ENCODE assay signal across 8 mouse cellular contexts in the genomic region with DNA sequence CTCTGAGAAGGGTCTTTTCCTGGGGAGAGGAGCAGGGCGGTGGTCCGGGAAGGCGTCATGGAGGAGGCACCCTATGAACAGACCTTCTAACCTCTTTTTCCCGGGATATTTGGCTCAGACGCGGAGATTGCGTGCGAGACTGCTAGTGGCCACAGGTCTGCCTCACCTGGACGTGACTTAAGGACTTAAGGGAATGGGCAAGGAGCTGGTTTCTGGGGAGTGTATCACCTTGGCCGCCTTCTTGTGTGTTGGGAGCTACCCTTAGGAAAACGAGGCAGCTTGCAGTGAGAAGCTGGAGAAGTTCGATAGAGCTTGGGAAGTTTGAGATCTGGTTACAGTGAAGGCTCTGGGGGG. TPM values are rescaled to one million over a fixed set of nuclear protein-coding genes. Genes with fewer than 3 reads are reported as not detected.
A peak's percentile ranks its signal among the peaks of the same experiment; 100 is the strongest.
DNase-seq lines count a peak whose midpoint lies in the region; ATAC-seq and TF ChIP-seq lines count a peak whose summit lies in the region.

No protein-coding gene starts in this region.

- intact Hi-C loops in heart, adult 2 months (cut with DNase I): no loop called here

- no peak for TF ChIP-seq CTCF in heart, adult 2 months (IDR thresholded peaks at IDR 0.05)
- TF ChIP-seq CTCF in C2C12 (IDR thresholded peaks at IDR 0.05; ENCODE audit: control insufficient read depth, insufficient read depth, insufficient read length): no peak
- no peak for TF ChIP-seq CTCF in liver, embryonic 14.5 days (IDR thresholded peaks at IDR 0.05; ENCODE audit: low read depth)

- 1% methylated on average over 12 of the region's 12 CpGs for WGBS in heart, adult 2 months
- WGBS in forebrain, embryonic 12.5 days: 2% methylated on average over 12 of the region's 12 CpGs
- under 1% methylated on average over 12 of the region's 12 CpGs for WGBS in liver, embryonic 14.5 days (ENCODE audit: insufficient replicate concordance)

- no peak for TF ChIP-seq POLR2A in heart, adult 2 months (IDR thresholded peaks at IDR 0.05; ENCODE audit: insufficient read depth, low read depth, low read length)

- peak overlapping the region; percentile 75 for H3ac ChIP-seq in C2C12 (ENCODE audit: control insufficient read depth, insufficient read length, low read depth)

- no peak for DNase-seq in heart, adult 2 months
- no peak for DNase-seq in heart, adult 8-10 months (ENCODE audit: low spot score)
- DNase-seq in liver, embryonic 14.5 days (ENCODE audit: low read depth in 3 of 3, low spot score in 3 of 3): no peak
- no peak for DNase-seq in embryo, embryonic 11 days
- no peak for DNase-seq in layer of hippocampus, postnatal 25 days (ENCODE audit: extremely low spot score in 1 of 2, low spot score in 1 of 2)
- DNase-seq in layer of hippocampus, adult 18-20 months (ENCODE audit: low spot score in 2 of 2): no peak

- no peaks in the 10 kb centered on the region for H3K36me3 ChIP-seq in heart, adult 2 months (ENCODE audit: control insufficient read depth, insufficient read depth, low read length)
- H3K36me3 ChIP-seq in C2C12 (ENCODE audit: control insufficient read depth, insufficient read depth): peaks cover 21% of the 10 kb centered on the region
- peaks cover 19% of the 10 kb centered on the region for H3K36me3 ChIP-seq in forebrain, embryonic 12.5 days (replicated peaks)
- H3K36me3 ChIP-seq in liver, embryonic 14.5 days (replicated peaks; ENCODE audit: control insufficient read depth, insufficient read depth, low read depth): peaks cover 9% of the 10 kb centered on the region

- peak overlapping the region; percentile 81 for H3K9ac ChIP-seq in heart, adult 2 months (ENCODE audit: low read depth, low read length)
- peak overlapping the region; percentile 78; the same call in 1 of the 2 replicates for H3K9ac ChIP-seq in forebrain, embryonic 12.5 days
- H3K9ac ChIP-seq in liver, embryonic 14.5 days (replicated peaks): peak overlapping the region; percentile 82

- no peaks in the 10 kb centered on the region for H3K9me3 ChIP-seq in forebrain, embryonic 12.5 days
- no peaks in the 10 kb centered on the region for H3K9me3 ChIP-seq in liver, embryonic 14.5 days (ENCODE audit: control insufficient read depth, low read length)

- ATAC-seq in forebrain, embryonic 12.5 days (ENCODE audit: low FRiP score): no peak
- ATAC-seq in liver, embryonic 14.5 days (ENCODE audit: insufficient read depth): no peak

- H3K4me3 ChIP-seq in heart, adult 2 months: peak overlapping the region; percentile 95
- peak overlapping the region; percentile 76 for H3K4me3 ChIP-seq in C2C12 (ENCODE audit: insufficient read depth, poor library complexity, severe bottlenecking)
- H3K4me3 ChIP-seq in forebrain, embryonic 12.5 days (replicated peaks): peak overlapping the region; percentile 64
- peak overlapping the region; percentile 65 to 88 for H3K4me3 ChIP-seq in liver, embryonic 14.5 days (ENCODE audit: insufficient read depth in 1 of 2, low read depth in 2 of 2, low read length in 2 of 2)

- H3K27ac ChIP-seq in heart, adult 2 months: peak overlapping the region; percentile 91
- no peak overlapping the region for H3K27ac ChIP-seq in forebrain, embryonic 12.5 days
- H3K27ac ChIP-seq in liver, embryonic 14.5 days: peak overlapping the region; percentile 55

- no peaks in the 10 kb centered on the region for H3K27me3 ChIP-seq in heart, adult 2 months (ENCODE audit: control insufficient read depth, insufficient read depth, low read length)
- no peaks in the 10 kb centered on the region for H3K27me3 ChIP-seq in C2C12 (ENCODE audit: control insufficient read depth, insufficient read depth, insufficient read length)
- peaks cover 37% of the 10 kb centered on the region for H3K27me3 ChIP-seq in forebrain, embryonic 12.5 days
- H3K27me3 ChIP-seq in liver, embryonic 14.5 days (ENCODE audit: control insufficient read depth, insufficient read depth, low read length): no peaks in the 10 kb centered on the region

- TF ChIP-seq EP300 in heart, adult 2 months (IDR thresholded peaks at IDR 0.05; ENCODE audit: insufficient read depth, low read depth, low read length): no peak
- no peak for TF ChIP-seq EP300 in liver, embryonic 14.5 days (IDR thresholded peaks at IDR 0.05; ENCODE audit: low read depth)

- no peaks in the 10 kb centered on the region; the same call in 1 of the 2 replicates for H3K79me2 ChIP-seq in heart, adult 2 months (replicated peaks; ENCODE audit: control insufficient read depth, insufficient read depth, low read length)
- peaks cover 94% of the 10 kb centered on the region for H3K79me2 ChIP-seq in C2C12 (ENCODE audit: control insufficient read depth, insufficient read depth)

- H3K4me1 ChIP-seq in heart, adult 2 months (ENCODE audit: control insufficient read depth, insufficient read depth, low read length): peaks cover 18% of the 10 kb centered on the region
- H3K4me1 ChIP-seq in forebrain, embryonic 12.5 days: peaks cover 34% of the 10 kb centered on the region
- H3K4me1 ChIP-seq in liver, embryonic 14.5 days (replicated peaks; ENCODE audit: control insufficient read depth in 2 of 2, insufficient read depth in 2 of 2, low read length in 1 of 2): peaks cover 32 to 38% of the 10 kb centered on the region in 2 experiments

- H3K79me3 ChIP-seq in C2C12 (ENCODE audit: low read depth): peaks cover 60% of the 10 kb centered on the region

- peak overlapping the region; percentile 91 for H3K4me2 ChIP-seq in forebrain, embryonic 12.5 days
- H3K4me2 ChIP-seq in liver, embryonic 14.5 days (ENCODE audit: low read depth): peak overlapping the region; percentile 95

TF ChIP-seq in C2C12, 6 proteins besides CTCF, POLR2A, EP300 and RAD21:
- TF ChIP-seq USF1 (IDR thresholded peaks at IDR 0.05; ENCODE audit: low read depth) (no peak), MAX (IDR thresholded peaks at IDR 0.05) (no peak), MYOG (IDR thresholded peaks at IDR 0.05; ENCODE audit: control insufficient read depth, extremely low read depth, insufficient read length) (no peak), CEBPB (IDR thresholded peaks at IDR 0.05; ENCODE audit: low read depth) (no peak), FOSL1 (IDR thresholded peaks at IDR 0.05; ENCODE audit: insufficient read depth, low read length, poor library complexity, severe bottlenecking) (no peak), MYOD1 (IDR thresholded peaks at IDR 0.05; ENCODE audit: control insufficient read depth, insufficient read length, low read depth) (no peak)
TF ChIP-seq in C2C12: peak in this region for 0.

RNA-seq across cellular contexts. Expression of gene Tspan4, which starts 0.7 kb away (rescaled TPM):
- 10 to 100 TPM; 17.1 to 40.0 TPM for total RNA-seq in heart, adult 2 months (2021)
- 61.9 and 77.5 TPM in 2 replicates for polyA plus RNA-seq in heart, adult 2 months (2012; rRNA removed)
- 10 to 100 TPM; 25.8 to 45.3 (median 42.8) TPM for total RNA-seq in heart, adult 8-10 months (2022)
- 278 TPM for polyA plus RNA-seq in C2C12 (2012; fragmentation: generic; extraction: Trizol)
- 18.8 and 24.2 TPM in 2 replicates for polyA plus RNA-seq in forebrain, embryonic 12.5 days (2016; fragmentation: Nextera tagmentation; extraction: Ambion mirVana)
- polyA plus RNA-seq in liver, embryonic 14.5 days (2012; rRNA removed): 32.1 and 37.4 TPM in 2 replicates
- polyA plus RNA-seq in liver, embryonic 14.5 days (2014; fragmentation: Nextera tagmentation; extraction: Ambion mirVana): 42.1 and 43.0 TPM in 2 replicates
- total RNA-seq in layer of hippocampus, postnatal 25 days (2021): 10 to 100 TPM; 12.2 to 14.3 TPM
- total RNA-seq in layer of hippocampus, adult 18-20 months (2021): 10 to 100 TPM; 11.3 to 11.7 TPM

RNA-seq across cellular contexts. Expression of gene Polr2l, which starts 0.8 kb away (rescaled TPM):
- total RNA-seq in heart, adult 2 months (2021): 10 to 100 TPM; 71.7 to 82.8 TPM
- polyA plus RNA-seq in heart, adult 2 months (2012; rRNA removed): 62.6 and 64.4 TPM in 2 replicates
- 10 to 100 TPM; 75.5 to 93.4 (median 84.3) TPM for total RNA-seq in heart, adult 8-10 months (2022)
- polyA plus RNA-seq in C2C12 (2012; fragmentation: generic; extraction: Trizol): 124 TPM
- polyA plus RNA-seq in forebrain, embryonic 12.5 days (2016; fragmentation: Nextera tagmentation; extraction: Ambion mirVana): 69.8 and 78.4 TPM in 2 replicates
- 10.9 and 24.6 TPM in 2 replicates for polyA plus RNA-seq in liver, embryonic 14.5 days (2012; rRNA removed)
- polyA plus RNA-seq in liver, embryonic 14.5 days (2014; fragmentation: Nextera tagmentation; extraction: Ambion mirVana): 52.4 and 54.7 TPM in 2 replicates
- 10 to 100 TPM; 40.9 to 47.2 TPM for total RNA-seq in layer of hippocampus, postnatal 25 days (2021)
- 10 to 100 TPM; 39.2 to 42.8 TPM for total RNA-seq in layer of hippocampus, adult 18-20 months (2021)

RNA-seq across cellular contexts. Expression of gene Cd151, which starts 8.6 kb away (rescaled TPM):
- 100 to 1,000 TPM; 272 to 334 TPM for total RNA-seq in heart, adult 2 months (2021)
- 395 and 491 TPM in 2 replicates for polyA plus RNA-seq in heart, adult 2 months (2012; rRNA removed)
- total RNA-seq in heart, adult 8-10 months (2022): 100 to 1,000 TPM; 331 to 351 (median 345) TPM
- 334 TPM for polyA plus RNA-seq in C2C12 (2012; fragmentation: generic; extraction: Trizol)
- polyA plus RNA-seq in forebrain, embryonic 12.5 days (2016; fragmentation: Nextera tagmentation; extraction: Ambion mirVana): 13.9 and 18.2 TPM in 2 replicates
- polyA plus RNA-seq in liver, embryonic 14.5 days (2012; rRNA removed): 20.0 and 22.0 TPM in 2 replicates
- 12.8 and 13.8 TPM in 2 replicates for polyA plus RNA-seq in liver, embryonic 14.5 days (2014; fragmentation: Nextera tagmentation; extraction: Ambion mirVana)
- total RNA-seq in layer of hippocampus, postnatal 25 days (2021): 10 to 100 TPM; 25.7 TPM
- 10 to 100 TPM; 24.2 to 26.0 TPM for total RNA-seq in layer of hippocampus, adult 18-20 months (2021)

RNA-seq across cellular contexts. Expression of gene Cracr2b, which starts 14.9 kb away (rescaled TPM):
- 10 to 100 TPM; 15.4 to 19.4 TPM for total RNA-seq in heart, adult 2 months (2021)
- 23.8 and 35.0 TPM in 2 replicates for polyA plus RNA-seq in heart, adult 2 months (2012; rRNA removed)
- 10 to 100 TPM; 17.7 to 24.2 (median 19.1) TPM for total RNA-seq in heart, adult 8-10 months (2022)
- 4.5 TPM for polyA plus RNA-seq in C2C12 (2012; fragmentation: generic; extraction: Trizol)
- 4.0 and 4.3 TPM in 2 replicates for polyA plus RNA-seq in forebrain, embryonic 12.5 days (2016; fragmentation: Nextera tagmentation; extraction: Ambion mirVana)
- 1.3 and 2.6 TPM in 2 replicates for polyA plus RNA-seq in liver, embryonic 14.5 days (2012; rRNA removed)
- 0.89 and 1.9 TPM in 2 replicates for polyA plus RNA-seq in liver, embryonic 14.5 days (2014; fragmentation: Nextera tagmentation; extraction: Ambion mirVana)
- 1 to 10 TPM; 2.1 to 4.2 TPM for total RNA-seq in layer of hippocampus, postnatal 25 days (2021)
- total RNA-seq in layer of hippocampus, adult 18-20 months (2021): 1 to 10 TPM; 3.3 TPM

RNA-seq across cellular contexts. Expression of gene Pnpla2, which starts 20.8 kb away (rescaled TPM):
- 100 to 1,000 TPM; 398 to 572 TPM for total RNA-seq in heart, adult 2 months (2021)
- 597 and 669 TPM in 2 replicates for polyA plus RNA-seq in heart, adult 2 months (2012; rRNA removed)
- total RNA-seq in heart, adult 8-10 months (2022): 100 to 1,000 TPM; 419 to 549 (median 431) TPM
- 32.8 TPM for polyA plus RNA-seq in C2C12 (2012; fragmentation: generic; extraction: Trizol)
- 16.2 and 18.3 TPM in 2 replicates for polyA plus RNA-seq in forebrain, embryonic 12.5 days (2016; fragmentation: Nextera tagmentation; extraction: Ambion mirVana)
- polyA plus RNA-seq in liver, embryonic 14.5 days (2012; rRNA removed): 6.7 TPM in 2 replicates
- polyA plus RNA-seq in liver, embryonic 14.5 days (2014; fragmentation: Nextera tagmentation; extraction: Ambion mirVana): 9.0 and 9.4 TPM in 2 replicates
- total RNA-seq in layer of hippocampus, postnatal 25 days (2021): 10 to 100 TPM; 23.2 to 30.4 TPM
- total RNA-seq in layer of hippocampus, adult 18-20 months (2021): 10 to 100 TPM; 29.9 to 35.6 TPM

Comparison
In these comparisons a context has a peak if more than half of its experiments do, and no peak if none do; other contexts are left out.
1. RNA of gene Cd151, which starts 8.6 kb away (total RNA-seq): 331 to 351 TPM in heart, adult 8-10 months and 272 to 334 TPM in heart, adult 2 months; 24.2 to 26.0 TPM in layer of hippocampus, adult 18-20 months and 25.7 TPM in layer of hippocampus, postnatal 25 days; every median in the first group is over 10 times any median in the second.
2. Peak in every context shown above with its lines, with median percentiles within 50 percentile points of each other: H3K4me3 ChIP-seq and H3K9ac ChIP-seq.